Mouse (Mus musculus): Measurements from ENCODE around the gene Grin2b.

DNA sequence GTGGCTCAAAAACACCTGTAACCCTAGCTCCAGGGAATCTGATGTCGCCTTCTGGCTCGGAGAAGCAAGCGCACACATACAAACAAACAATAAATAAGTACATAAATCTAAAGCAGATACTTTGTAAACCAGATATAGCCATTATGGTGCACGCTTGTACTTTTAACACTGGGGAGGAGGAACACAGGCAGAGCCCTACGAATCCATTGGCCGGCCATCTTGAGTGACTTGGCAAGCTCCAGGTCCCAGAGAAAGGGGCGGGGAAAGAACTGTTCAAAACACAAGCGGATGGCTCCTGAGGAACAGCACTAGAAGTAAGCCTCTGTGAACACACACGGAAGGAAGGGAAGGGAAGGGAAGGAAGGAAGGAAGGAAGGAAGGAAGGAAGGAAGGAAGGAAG, 4.8 kb upstream of the Grin2b start:
- TF ChIP-seq CTCF (IDR thresholded peaks at IDR 0.05; ENCODE audit: borderline replicate concordance, insufficient read depth, low read depth, low read length) = no peak
- no peak for TF ChIP-seq POLR2A (IDR thresholded peaks at IDR 0.05; ENCODE audit: borderline replicate concordance, insufficient read depth, low read length)

Data from cerebellum, adult 2 months (tissue).